Mouse (Mus musculus): ENCODE data around the gene Fktn.
"Not testable (repeated sequence)": the region's sequence is repeated elsewhere in the genome, so short reads cannot be mapped to it uniquely, and the experiment has no call there.

Gene Fktn

DNA sequence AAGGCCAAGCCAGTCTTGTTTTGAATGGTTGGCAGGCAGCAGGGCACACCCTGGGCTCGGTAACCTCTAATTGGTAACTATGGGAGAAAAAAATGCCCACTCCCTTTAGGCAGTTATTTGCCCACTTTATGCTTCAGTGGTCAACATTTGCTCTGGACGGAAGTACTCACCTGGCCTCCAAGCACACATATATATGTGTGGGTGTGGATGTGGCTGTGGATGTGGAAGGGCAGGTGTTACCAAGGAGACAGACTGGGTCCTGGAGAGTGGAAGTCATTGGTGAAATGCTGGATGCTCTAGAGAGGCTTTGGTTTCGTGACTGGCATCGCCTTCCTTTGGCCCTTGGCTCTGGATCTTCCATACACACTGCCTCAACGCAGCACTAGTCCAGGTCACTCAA is 58.2 kb downstream of the Fktn start:
- DNase-seq (ENCODE audit: low spot score): no peak

DNA sequence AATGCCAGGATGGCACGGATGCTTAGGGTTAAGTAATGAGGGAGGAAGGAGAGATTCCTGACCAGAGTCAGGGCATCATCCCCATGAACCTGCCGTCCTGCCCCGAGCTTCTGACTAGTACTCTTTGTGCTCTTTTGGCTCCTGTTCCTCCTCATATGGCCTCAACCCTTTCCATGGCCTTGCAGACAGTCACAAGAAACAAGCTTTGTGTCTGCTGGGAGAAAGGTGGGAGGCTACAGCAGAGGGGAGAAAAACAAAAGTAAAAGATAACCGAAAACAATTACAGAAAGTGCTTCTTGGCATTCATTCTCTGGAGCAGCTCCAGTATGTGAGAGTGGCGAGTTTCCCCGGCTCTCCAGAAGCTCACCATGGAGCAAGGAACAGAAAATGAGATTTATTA is 60.1 kb downstream of the Fktn start:
- no peak for DNase-seq (ENCODE audit: low spot score)

DNA sequence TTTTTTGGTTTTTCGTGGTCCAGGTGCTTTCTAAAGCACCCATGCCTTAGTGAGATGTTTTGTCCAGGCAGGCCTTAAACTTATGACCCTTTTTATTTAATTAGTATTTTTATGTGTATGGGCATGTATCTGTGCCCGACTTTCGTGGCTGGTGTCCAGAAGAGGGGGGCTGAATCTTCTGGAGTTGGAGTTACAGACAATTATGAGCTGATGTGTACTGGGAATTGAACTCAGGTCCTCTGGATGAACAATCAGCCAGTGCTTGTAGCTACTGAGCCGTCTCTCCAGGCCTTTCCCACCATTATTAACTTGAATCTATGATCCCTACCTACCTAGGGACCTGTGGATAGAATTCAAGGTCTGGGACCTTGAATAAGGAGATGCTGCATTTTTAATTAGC is 67.6 kb downstream of the Fktn start:
- no peak for DNase-seq (ENCODE audit: low spot score)

DNA sequence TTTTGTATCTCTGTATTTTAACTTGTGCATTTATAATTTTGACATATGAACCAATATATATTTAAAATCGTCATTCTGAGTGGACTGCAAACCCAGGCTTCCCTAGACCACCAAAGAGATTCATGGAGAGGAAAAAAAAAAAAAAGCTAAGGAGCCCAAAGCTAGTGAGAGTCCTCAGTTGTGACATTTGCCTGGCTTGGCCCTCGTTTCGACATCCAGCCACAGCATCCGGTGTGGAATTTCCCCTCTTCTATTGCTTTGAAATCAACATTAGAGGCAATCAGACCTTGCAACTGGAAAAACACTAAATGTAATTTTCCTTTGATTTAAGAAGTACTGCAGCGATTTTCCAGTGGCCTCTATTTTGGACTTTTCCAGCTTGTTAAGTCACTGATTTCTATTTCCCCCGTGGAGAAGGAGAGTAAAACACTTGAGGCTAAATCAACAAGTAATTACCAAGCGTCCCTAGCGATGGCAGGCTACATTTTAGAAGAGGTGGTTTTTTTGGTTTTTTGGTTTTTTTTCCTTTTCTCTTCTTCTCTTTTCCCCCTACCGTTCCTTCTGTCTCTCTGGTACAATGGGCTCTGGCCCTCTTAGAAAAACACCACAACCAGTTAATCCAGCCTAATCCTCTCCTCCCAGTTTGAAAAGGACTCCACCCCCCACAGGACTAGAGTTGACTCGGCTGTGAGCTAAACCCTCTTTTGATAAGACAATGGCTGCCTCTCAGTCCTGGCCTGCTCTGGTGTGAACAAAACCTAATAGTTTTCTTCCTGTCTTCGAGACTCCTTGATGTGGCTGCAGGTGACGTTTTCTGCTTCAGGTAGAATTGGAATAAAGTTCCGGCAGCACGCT is 68.6 kb downstream of the Fktn start:
- no peak for DNase-seq (ENCODE audit: low spot score)

DNA sequence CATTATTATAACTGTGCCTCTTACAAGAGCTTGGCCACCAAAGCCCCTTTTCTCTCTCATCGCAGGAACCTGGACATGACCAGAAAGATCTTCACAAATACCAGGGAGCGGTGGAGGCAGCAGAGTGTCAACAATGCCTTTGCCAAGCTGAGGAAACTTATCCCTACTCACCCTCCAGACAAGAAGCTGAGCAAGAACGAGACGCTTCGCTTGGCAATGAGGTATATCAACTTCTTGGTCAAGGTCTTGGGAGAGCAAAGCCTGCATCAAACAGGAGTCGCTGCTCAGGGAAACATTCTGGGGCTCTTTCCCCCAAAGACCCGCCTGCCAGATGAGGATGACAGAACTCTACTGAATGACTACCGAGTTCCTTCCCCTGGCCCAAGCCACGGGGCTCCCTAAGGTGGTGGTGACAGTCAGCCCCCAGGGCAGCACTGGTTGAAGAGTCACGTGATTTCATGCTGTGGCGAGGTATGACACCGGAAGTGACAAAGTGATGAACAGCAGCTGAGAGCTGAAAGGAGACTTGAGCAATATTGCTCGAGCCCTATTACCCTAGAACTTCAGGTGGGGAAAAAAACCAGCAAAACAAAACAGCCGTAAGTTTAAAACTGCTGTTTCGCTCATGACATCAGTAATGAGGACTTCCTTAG is 72.1 kb downstream of the Fktn start:
- no peak for DNase-seq (ENCODE audit: low spot score)

DNA sequence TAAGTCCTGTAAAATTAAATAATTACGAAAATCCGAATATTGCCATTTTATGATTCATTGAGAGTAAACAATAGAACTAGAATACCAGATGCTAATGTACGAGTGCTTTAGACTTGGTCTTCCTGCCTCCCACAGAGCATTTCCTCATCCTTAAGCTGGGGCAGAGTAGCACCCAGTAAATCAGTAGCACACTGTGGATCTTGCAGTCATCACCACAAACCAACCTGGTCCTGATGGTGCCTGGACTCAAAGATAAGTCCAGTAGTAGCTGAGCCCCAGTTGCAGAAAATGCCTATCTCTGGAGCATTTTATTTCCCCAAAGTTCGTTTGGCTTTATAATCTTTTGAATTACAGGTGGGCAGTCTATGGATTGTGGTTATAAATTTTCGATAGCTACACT is 73.1 kb downstream of the Fktn start:
- DNase-seq (ENCODE audit: low spot score): no peak

DNA sequence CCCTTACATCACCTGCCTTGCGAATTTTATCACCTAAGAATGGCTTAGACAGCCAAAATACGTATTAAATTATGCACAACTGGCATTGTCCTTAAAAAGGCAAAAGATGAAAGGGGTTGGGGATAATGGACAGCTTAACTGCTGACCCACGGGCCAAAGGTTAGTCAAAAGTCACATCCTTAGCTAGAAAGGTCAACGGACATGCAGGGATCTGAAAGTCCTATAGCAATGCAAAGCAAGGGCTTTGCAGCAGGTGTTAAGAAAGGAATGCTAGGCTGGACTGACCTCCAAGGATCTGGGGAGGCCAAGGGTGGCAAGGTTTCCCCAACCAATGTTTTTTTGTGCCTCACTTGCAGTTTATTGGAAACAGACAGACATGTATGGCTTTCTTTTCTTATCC is 75.5 kb downstream of the Fktn start:
- DNase-seq (ENCODE audit: low spot score): no peak

DNA sequence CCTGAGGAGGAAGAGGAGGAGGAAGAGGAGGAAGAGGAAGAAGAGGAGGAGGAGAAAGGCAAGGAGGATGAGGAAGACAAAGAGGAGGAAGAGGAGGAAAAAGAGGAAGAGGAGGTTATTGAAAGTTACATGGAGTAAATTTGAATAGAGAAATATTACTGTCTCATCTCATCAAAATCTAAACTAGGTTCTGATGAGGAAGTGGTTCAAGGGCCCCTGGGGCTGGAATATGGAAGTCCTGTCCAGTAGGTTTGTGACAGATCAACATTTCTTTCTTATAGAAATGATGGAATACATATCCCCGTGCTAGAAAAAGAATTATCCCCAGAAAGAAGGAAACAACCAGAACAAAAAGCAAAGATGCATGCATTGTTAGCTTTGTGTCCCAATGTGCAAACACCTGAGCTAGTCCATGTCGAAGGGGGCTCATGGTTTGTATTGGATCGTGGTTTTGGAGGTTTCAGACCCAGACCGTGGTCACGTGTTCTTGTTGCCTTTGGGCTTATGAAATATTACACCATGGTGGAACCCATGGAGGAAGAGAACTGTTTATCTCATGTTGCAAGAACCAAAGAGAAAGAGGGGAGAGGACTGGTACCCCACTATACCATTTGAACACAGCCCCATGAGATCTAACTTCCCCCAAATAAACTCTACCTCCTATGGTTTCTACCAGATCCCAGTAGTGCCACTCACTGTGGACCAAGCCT is 80.6 kb downstream of the Fktn start:
- DNase-seq (ENCODE audit: low spot score): no peak

DNA sequence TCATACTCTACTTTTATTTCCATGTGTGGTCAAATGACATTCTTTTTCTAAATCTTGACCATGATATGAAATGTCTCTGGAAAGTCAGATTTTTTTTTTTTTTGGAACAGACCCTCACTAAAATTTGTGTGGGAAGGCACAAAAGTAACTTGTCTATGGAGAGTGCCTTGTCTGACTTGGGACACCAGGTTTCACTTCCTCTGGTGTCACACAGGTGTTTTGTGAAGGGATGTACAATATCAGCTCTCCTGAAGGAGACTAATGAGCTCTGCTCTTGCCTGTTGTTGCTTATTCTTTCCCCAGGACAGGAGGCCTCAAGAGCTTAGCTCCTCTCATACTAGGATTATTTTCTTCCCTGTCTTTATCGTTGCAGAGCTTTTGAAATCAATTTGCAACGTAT is 81.3 kb downstream of the Fktn start:
- no peak for DNase-seq (ENCODE audit: low spot score)

DNA sequence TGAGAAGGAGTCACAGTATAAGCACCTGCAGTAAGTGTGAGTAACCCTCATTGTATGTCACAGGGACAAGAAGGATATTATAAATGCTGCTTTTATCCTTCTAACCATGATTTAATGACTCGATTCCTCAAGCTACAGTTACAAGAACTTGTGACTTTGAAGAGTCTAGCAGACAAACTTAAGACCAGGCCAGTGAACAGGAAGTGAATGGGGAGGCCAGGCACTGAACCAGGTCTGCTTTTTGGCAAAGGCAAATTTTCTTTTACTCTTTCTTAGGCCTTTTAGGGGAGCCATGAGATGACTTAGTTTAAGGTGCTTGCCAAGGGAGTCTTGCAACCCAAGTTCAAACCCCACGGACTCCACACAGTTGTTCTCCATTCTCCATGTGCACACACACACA is 81.9 kb downstream of the Fktn start:
- DNase-seq (ENCODE audit: low spot score): no peak

DNA sequence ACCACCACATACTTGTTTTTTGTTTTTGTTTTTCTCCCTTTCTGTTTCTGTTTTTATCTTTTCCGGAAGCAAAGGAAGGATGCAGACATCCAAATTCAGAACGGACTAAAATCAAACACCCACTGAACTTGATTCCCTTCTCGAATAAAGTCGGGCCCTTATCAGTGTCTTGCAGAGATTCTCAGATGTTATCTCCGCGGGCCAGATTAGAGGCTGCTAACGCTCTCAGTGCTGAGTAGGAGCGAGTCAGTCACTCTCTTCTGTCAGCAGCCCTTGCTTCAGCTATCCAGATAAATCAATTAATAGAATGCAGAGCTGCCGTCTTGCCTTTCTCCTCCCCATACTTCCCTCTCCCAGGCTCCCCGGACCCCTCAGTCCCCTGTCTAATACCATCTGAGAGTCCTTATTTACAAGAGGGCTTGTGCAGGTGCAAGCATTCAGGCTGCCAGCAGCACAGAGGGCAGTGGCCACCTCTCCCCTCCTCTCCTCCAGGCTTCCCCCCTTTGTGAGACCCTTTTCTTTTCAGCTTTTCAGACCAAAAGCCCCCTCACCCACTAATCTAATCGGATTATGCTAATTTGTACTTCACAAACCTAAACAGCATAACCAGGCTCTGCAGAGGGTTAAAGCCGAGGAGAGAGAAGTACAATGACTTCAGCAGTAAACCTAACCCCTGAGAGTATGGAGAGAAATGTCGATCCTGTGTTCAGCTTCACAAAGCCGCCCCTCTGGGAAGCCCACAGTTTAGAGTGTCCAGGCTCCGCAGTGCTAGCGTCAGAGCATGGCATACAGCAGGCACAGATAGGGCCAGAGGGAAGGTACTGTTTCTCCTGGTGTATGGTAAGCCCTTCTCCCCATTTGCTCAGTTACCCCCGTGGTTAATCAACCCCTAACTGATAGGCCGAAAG is 83.3 kb downstream of the Fktn start:
- no peak for DNase-seq (ENCODE audit: low spot score)

DNA sequence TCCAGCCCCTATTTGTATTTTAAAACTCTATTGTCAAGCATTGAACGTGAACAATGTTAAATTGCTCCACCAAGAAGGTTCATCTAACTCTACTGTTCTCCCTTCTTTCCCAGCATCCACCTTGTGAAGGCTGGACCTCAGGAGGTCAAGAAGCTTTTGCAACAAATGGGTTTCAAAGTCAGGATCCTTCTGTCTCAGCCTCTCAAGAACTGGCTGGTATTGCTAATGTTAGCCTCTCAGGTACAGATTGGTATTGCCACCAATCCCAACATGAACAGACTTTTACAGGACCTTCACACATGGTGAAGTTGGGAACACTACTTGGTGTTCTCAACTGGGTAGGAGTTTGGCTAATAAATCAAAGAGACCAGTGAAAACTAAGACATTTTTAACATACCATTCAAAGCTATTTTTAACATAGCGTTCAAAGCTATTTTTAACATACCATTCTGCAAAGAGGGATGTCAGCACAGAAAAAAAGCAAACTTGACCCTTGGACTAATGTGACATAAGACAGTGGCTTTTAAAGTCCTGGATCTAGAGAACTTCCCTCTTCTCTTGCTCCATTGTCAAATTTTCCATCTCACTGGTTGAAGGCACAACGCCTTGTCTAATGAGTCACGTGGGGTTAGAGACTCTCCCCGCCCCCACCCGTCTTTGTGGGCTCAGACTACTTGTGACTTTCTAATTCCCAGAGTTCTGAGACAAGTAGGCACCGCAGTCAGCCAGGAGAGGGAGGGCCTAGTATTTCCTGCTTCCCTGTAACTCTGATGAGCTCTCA is 85.3 kb downstream of the Fktn start:
- no peak for DNase-seq (ENCODE audit: low spot score)

DNA sequence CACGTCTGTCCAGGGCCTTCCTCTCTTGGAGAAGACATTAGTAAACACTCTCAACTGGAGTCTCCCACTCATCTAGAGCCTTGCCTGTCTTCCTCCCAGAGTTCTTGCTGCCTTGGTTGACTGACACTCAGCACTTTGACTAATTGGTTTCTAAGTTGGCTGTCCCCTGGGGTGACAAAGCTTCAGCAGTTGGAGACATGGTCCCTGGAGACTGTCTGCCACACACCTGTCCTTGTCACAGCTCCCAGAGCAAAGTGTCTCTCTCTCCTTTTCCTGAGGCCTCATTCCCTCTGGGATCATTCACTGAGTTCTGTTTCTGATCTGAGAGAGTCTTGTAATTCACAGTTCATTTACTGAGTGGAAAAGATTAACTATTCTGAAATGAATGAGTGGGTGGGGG is 86.0 kb downstream of the Fktn start:
- no peak for DNase-seq (ENCODE audit: low spot score)

DNA sequence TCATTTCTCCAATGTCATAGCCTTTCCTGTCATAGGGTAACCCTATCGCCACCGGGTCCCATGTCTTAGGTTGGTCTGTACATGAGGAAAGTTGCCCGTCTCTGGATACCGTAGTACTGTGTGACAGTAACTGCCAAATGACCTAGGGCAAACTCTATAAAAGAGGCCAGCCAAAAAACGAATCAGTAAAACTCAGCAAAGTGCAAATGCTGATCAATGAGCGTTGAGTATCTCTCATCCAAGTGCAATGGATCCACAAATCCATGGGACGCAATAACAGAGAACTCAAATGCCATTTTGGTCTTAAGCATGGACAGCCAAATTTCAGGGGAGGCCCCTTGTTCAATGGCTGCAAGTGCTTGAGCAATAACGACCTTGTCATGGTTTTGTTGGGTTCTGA is 89.9 kb downstream of the Fktn start:
- not testable (repeated sequence) for DNase-seq (ENCODE audit: low spot score)

DNA sequence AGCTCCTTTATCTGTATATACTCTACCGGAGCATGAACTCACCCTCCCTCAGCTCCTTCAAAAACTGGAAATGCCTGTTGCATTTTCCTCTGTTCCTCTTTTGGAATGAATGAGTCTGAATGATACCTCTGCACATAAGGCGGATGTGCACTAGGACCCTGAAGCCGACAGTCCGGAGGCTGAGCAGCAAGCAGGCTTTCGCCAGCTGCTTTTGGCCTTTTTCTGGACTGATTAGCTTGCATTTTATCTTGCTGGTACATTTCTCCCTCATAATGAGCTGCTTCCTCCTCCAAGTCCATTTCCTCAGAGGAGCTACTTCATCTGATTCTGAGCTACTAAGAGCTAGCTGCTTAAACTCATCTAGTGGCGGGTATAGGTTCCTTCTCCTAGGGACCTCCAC is 92.6 kb downstream of the Fktn start:
- DNase-seq (ENCODE audit: low spot score): not testable (repeated sequence)

DNA sequence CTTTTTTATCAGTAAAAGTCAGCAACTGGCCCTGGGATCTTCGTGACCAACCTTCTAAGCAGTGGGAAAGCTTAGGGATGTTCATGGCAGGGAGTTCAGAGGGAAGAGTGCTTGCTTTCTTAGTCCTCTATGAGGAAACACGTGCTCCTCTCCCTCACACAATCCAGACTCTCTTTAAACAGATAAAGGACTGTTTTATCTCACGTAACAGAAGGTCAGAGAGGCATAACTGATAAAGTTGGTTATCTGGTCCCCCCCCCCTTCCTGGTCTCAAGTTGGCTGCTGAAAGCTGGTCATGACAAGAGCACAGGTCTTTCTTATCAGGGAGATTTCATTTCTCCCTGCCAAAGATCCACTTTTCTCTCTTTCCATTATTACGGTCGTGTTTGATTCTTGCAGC is 104.5 kb downstream of the Fktn start:
- no peak for DNase-seq (ENCODE audit: low spot score)

DNA sequence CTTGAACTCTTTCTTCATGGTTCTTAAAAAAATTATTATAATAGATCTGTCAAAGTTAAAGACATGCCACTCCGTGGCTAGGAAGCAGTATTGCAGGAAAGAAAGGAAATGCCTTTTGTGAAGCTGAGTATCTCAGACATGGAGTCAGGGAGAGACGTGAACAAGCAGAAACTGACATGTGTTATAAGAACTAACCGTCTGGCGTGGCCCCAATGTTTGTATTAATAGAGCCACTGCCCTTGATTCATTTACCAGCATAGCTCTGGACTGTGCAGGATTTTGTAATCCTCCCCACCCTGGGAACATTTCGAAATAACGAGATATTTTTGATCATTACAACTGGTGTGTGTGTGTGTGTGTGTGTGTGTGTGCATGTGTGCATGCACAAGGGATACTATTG is 109.9 kb downstream of the Fktn start:
- DNase-seq (ENCODE audit: low spot score): no peak

DNA sequence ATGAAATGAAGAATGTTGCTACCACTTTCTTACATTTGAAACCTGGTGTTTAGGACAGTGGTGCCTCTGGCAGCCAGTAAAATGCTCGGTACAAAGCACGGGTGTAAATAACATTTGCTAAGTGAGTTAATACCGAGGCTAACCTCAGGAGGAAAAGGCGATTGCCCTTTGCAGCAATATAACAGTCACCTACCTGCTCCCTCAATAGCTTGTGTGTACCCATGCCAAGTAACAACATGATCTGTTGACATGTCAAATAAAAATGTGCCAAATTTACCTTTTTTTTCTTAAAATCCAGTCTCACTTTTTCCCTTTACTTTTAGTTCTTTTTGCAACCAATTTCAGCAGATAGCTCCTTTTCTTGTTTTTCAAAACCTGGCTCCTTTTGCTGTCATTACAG is 111.0 kb downstream of the Fktn start:
- DNase-seq (ENCODE audit: low spot score): no peak

DNA sequence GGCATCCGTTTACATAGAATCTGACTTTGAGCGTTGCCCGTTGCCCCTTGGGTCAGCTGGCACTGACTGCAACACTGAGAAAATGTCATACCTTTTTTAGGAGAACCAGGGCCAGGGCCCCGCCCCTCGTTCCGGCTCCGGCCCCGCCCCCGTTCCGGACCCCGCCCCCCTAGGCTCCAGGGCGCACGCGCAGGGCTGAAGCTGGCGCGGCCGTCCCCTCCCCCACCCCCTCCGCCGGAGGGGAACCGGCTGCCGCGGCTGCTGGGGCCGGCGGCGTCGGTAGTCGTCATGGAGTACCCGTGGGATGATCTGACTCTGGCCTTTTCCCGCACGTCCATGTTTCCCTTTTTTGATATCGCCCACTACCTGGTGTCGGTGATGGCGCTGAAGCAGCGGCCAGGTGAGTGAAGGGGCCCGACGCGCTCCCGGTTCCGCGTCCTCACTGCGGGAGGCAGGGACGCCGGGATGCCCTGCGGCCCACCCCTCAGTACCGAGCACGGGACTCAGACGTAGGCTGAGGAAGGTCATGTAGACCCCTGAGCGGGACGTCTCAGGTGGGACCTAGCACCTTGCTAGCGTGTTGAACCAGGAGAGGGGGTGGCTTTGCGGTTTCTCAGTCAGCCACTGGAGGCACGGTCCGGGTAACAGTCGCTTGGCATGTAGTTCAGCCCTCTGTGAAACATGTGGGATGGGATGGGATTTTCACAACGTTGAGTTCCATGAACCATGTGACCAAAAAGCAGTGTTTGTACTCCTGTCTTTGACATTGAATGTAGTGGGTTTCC is 112.2 kb downstream of the Fktn start, which contains the start of gene Tmem38b:
Gene Tmem38b (plus strand): TSS at position 225 of the 785 bp plus-strand sequence.
- peak; percentile 66 for DNase-seq (ENCODE audit: low spot score)

DNA sequence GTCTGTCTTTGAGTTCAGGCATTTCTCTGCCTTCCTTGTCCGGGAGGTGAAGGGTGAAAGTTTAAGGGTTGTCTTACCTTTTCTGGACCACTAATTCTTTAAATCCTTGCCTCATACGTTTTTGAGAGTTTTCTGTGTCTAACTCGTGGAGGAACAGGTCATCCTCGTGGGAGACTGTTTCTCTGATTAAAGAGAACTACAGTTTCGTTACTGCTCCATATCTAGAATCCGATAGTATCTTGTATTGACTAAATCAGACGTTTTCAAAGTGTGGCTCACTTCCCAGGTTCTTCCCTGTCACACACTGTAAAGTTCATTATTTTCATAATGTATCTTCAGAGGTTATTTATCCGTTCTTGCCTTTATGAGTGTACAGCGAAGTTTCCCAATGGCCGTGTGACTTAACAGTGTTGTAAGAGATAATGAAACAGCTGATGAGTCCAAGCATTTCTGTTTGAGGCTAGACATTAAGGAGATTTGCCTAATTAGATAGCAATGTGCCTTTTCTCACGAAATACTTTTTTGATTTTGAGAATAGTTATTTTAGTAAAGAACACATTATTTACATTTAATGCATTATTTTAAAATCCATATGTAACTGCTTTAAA is 112.9 kb downstream of the Fktn start:
- no peak for DNase-seq (ENCODE audit: low spot score)

Data from layer of hippocampus, adult 11-12 months (tissue).